Mouse (Mus musculus): Measurements from ENCODE around the gene Ephx1. TPM values are rescaled to one million over a fixed set of nuclear protein-coding genes. Genes with fewer than 3 reads are reported as not detected.
"Not testable (repeated sequence)": the region's sequence is repeated elsewhere in the genome, so short reads cannot be mapped to it uniquely, and the experiment has no call there.

Ephx1 gene
- polyA plus RNA-seq, 1 experiment from 2014 or later = 3.6 TPM

DNA sequence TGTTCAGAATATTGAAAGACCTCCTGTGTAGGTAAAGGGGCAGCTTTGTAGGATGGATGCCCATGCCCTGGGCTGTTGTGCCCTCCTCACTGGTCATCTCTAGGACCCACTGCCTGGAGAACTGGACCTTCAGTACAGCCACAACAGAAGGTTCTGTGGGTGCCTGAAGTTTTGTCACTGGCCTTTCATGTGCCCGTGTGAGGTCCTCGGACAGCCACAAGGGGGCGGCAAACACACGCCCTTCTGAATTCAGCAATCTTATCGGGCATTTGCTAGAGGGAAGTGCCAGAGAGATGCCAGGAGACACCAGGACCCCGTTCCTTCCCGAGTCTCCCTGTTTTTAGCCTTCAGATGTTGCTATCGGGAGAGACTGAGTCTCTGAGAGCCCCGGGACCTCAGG lies 32.9 kb downstream of the Ephx1 start:
- H3K4me3 ChIP-seq (replicated peaks) = no peak overlapping the region
- no peaks in the 10 kb centered on the region for H3K36me3 ChIP-seq
- WGBS = under 1% methylated on average over 9 of the region's 9 CpGs
- H3K4me2 ChIP-seq (replicated peaks) = no peak overlapping the region
- no peak overlapping the region for H3K9ac ChIP-seq
- H3K9me3 ChIP-seq = no peaks in the 10 kb centered on the region
- no peaks in the 10 kb centered on the region for H3K27me3 ChIP-seq (replicated peaks)
- no peaks in the 10 kb centered on the region for H3K4me1 ChIP-seq (replicated peaks)
- no peak; the same call in 1 of the 2 replicates for ATAC-seq
- H3K27ac ChIP-seq = no peak overlapping the region

DNA sequence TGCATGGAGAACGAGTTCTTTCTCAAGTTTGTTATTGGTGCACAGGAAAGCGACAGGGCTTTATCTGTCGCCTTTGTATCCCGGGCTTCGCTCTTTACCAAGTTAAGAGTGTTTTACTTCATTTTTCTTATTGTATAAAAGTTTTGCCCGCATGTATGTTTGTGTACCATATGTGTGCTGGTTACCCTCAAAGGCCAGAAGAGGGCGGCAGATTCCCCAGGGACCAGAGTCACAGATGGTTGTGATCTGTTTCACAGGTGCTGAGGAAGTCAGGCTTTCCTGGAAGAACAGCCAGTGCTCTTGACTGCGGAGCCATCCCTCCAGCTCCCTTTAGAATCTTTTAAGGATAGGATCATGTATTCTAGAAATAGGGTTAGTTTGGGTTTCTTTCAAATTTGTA lies 34.0 kb downstream of the Ephx1 start:
- no peak for ATAC-seq
- H3K9ac ChIP-seq = no peak overlapping the region
- no peak overlapping the region for H3K4me3 ChIP-seq (replicated peaks)
- H3K4me1 ChIP-seq (replicated peaks) = no peaks in the 10 kb centered on the region
- no peaks in the 10 kb centered on the region for H3K9me3 ChIP-seq
- no peaks in the 10 kb centered on the region for H3K27me3 ChIP-seq (replicated peaks)
- no peak overlapping the region for H3K27ac ChIP-seq
- no peaks in the 10 kb centered on the region for H3K36me3 ChIP-seq
- 91% methylated on average over 8 of the region's 8 CpGs for WGBS
- no peak overlapping the region for H3K4me2 ChIP-seq (replicated peaks)

DNA sequence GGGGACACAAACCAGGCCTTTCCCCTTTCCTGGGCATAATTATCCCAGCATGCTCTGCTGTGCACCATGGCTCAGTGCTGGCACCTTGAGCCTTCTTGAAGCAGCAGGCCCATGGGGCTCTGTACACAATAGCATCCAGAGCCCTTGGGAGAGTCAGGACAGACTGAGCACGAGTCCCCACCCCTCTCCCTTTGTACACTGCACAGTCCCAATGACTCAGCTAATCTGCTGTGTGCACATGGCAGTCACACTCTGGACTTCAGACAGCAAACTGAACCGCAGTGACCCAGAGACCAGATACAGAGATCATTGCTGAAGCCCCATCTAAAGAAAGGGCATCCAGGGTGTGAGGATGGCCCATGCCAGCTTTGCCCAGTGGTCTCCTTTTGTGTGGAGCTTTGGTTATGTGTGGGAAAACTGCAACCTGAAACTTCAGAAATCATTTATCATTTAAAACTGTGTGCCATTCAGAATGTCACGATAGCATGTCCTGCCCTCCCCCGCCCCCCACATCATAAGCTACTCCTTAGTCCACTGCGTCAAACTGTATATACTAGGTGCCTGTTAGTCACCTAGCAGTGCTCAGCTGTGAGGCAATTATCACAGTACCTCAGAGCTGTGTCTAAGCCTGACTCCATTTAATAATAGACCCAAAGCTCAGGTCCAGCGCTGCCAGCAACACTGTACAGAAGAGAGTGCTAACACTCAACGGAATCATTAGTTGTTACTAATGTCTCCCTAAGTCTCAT lies 39.2 kb downstream of the Ephx1 start:
- H3K27ac ChIP-seq; H3K4me1 ChIP-seq (replicated peaks); H3K4me3 ChIP-seq (replicated peaks); H3K9ac ChIP-seq; H3K9me3 ChIP-seq; H3K4me2 ChIP-seq (replicated peaks); H3K36me3 ChIP-seq; H3K27me3 ChIP-seq (replicated peaks): not testable (repeated sequence)
- peak; percentile 93 for ATAC-seq
- 68% methylated on average over 7 of the region's 7 CpGs for WGBS

DNA sequence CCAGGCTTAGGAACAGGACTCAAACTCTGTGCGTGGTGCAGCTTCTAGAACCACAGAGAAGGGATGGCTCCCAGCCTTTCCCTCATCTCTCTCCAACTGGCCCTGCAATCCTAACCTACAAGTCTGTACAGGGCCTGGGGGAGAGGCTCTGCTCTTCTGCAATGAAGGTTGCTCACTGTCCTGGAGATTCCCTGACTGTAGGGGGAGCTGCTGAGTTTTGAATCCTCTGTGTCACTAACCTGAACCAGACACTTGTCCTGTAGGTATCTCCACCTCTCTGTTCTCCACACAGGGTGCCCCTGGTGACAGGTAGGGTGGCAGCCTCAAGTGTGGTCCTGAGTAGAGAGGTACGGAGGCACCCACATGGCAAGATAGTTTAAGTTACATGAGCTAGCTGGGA lies 40.2 kb downstream of the Ephx1 start:
- Histone ChIP-seq H3K27me3 (replicated peaks) (no peaks in the 10 kb centered on the region), H3K36me3 (no peaks in the 10 kb centered on the region), H3K9me3 (no peaks in the 10 kb centered on the region), H3K4me2 (replicated peaks) (no peak overlapping the region), H3K27ac (no peak overlapping the region), H3K4me3 (replicated peaks) (no peak overlapping the region), H3K4me1 (replicated peaks) (no peaks in the 10 kb centered on the region), H3K9ac (no peak overlapping the region)
- ATAC-seq = no peak
- 77% methylated on average over 2 of the region's 2 CpGs for WGBS

DNA sequence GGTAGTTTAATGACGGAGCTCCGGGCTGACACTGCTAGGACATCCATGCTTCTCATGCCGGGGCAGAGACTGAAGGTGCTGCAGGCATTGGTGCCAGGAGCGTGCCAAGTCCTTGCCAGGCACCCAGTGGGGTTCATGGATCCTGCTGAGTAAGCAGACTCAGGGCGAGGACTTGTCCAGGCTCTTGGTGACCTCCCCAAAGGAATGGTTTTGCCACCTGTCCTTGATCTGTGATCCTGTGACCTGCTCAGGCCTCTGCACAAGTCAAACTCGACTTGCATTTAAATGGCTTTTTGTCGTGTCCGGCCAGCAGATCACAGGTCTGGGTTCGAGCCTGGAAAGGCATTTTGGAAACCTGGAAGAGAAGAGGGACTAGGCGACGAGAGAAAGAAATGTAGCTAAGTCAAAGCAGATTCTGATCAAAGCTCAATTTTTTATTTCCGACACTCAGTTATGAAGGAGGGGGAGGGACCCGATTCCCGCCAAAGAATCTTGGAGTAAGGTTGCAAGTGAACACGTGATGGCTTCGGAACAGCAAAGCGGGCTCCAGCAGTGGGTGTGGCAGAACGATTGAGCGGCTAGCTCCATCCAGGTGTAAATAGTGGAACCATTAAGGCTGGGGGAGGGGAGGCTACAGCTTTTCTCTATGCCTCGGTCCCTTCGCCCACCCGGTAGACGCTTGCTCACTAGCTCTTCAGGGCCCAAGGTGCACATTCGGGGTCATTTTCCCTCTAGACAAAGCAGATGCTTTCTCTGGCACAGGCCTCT lies 41.0 kb downstream of the Ephx1 start:
- Histone ChIP-seq H3K36me3 (0 out of 2 replicates have a peak, but pooled peaks cover 2% of the 10 kb centered on the region), H3K27ac (no peak overlapping the region), H3K4me1 (replicated peaks) (no peaks in the 10 kb centered on the region), H3K9me3 (no peaks in the 10 kb centered on the region), H3K4me3 (replicated peaks) (no peak overlapping the region), H3K4me2 (replicated peaks) (no peak overlapping the region), H3K9ac (no peak overlapping the region), H3K27me3 (replicated peaks) (no peaks in the 10 kb centered on the region)
- 81% methylated on average over 24 of the region's 24 CpGs for WGBS
- ATAC-seq = no peak

DNA sequence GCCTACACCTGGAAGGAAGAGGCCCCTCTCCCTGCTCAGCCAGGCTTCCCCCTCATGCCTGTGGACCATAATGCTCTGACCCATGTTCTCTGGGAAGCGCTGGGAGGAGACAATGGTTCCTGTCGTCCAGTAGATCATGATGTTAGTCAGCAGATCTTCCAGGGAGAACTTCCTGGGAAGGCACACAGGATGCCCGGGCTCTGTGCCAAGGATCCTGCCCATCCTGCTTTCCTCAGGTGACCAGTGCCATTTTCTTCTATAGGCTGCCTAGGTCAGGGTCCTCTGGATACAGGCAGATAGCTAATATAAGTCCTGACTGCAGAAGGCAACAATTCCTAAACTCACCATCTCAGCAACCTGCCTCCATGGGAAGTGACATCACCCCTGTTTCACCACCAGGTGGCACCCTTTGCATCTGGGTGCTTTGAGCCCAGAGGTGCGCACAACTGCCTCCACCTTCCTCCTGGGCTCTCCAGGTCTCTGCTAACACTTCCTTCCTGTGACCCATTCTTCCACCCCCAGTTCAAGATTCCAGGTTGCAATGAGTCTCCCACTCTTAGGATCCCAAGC lies 44.5 kb downstream of the Ephx1 start:
- H3K4me3 ChIP-seq (replicated peaks) = no peak overlapping the region
- H3K9ac ChIP-seq = no peak overlapping the region
- no peaks in the 10 kb centered on the region for H3K9me3 ChIP-seq
- H3K4me1 ChIP-seq (replicated peaks) = no peaks in the 10 kb centered on the region
- H3K27ac ChIP-seq = no peak overlapping the region
- no peak overlapping the region for H3K4me2 ChIP-seq (replicated peaks)
- ATAC-seq = no peak
- H3K36me3 ChIP-seq = 0 out of 2 replicates have a peak, but pooled peaks cover 4% of the 10 kb centered on the region
- WGBS = 62% methylated on average over 4 of the region's 4 CpGs
- no peaks in the 10 kb centered on the region for H3K27me3 ChIP-seq (replicated peaks)

DNA sequence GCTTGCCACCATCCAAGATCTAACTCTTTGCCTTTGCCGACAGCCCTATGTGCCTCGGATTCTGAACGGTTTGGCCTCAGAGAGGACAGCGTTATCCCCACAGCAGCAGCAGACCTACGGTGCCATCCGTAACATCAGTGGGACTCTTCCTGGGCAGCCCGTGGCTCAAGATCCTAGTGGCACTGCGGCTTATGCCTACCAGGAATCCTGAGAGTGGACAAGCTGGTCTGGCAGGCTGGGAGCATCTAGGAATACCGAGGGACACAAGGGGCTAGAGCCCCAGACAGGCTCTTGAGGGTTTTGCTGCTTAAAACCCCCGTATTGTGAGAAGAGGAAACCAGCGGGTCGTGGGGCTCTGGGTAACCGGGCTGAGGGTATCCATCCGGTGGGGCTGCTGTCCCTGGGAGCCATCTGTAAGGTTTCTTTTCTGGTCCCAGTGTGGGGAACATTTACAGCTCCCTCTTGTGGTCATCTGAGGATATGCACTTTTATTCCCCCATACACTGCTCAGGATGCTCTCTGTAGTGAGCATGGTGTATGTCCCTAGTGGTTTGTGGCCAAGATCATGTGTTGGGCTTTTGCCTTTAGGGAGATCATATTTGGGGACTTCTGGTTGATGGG lies 46.5 kb downstream of the Ephx1 start:
- WGBS = 58% methylated on average over 14 of the region's 14 CpGs
- H3K9me3 ChIP-seq = no peaks in the 10 kb centered on the region
- H3K4me2 ChIP-seq (replicated peaks) = no peak overlapping the region

DNA sequence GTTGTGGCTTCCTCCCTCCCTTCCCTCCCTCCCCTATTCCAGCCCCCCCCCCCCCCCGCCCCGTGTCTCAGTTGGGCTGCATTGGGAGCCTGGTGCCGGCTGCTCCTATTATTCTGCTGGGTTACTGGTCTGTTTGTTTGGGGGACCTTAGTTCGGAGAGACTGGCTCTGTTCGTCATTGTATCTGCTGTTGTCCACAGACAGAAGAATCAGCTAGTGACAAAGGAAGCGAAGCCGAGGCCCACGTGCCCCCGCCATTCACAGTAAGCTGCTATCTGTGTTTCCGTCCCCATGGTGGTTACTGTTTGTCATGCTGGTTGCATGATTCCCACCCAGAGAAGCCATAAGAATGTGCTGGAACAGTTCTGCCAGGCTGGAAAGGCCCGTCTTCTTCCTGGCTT lies 47.8 kb downstream of the Ephx1 start:
- 82% methylated on average over 10 of the region's 11 CpGs for WGBS
- Histone ChIP-seq H3K27me3 (replicated peaks) (no peaks in the 10 kb centered on the region), H3K36me3 (peaks cover 12% of the 10 kb centered on the region; the same call in 1 of the 2 replicates), H3K9me3 (no peaks in the 10 kb centered on the region), H3K4me3 (replicated peaks) (no peak overlapping the region), H3K9ac (no peak overlapping the region), H3K4me1 (replicated peaks) (no peaks in the 10 kb centered on the region), H3K27ac (no peak overlapping the region), H3K4me2 (replicated peaks) (no peak overlapping the region)
- ATAC-seq = no peak

More for the DNA sequence above, 46.5 kb downstream of the Ephx1 start:
- Histone ChIP-seq H3K4me1 (replicated peaks) (no peaks in the 10 kb centered on the region), H3K36me3 (0 out of 2 replicates have a peak, but pooled peaks cover 4% of the 10 kb centered on the region), H3K4me3 (replicated peaks) (no peak overlapping the region), H3K9ac (no peak overlapping the region), H3K27ac (no peak overlapping the region), H3K27me3 (replicated peaks) (no peaks in the 10 kb centered on the region)
- peak; percentile 81 for ATAC-seq

DNA sequence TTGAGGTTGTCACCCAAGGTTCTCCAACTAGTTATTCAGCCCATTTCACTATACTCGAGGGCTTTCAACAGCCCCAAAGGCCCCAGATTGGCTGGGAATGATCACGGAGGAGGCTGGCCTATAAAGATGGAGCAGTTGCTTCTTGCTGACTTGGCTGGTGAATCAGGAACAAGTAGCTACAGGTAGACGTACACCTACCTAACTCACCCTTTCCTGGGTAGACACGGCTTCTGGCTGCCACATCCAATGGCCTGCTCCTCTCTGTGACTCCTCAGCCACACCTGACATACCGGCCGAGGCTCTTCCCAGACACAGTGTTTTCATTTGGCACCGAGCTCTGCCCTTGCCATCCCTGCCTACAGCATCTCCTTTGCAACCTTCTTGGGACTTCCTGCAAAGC lies 53.4 kb downstream of the Ephx1 start:
- H3K9ac ChIP-seq = no peak overlapping the region
- ATAC-seq = no peak
- no peak overlapping the region for H3K4me3 ChIP-seq (replicated peaks)
- 73% methylated on average over 7 of the region's 7 CpGs for WGBS
- H3K27ac ChIP-seq = no peak overlapping the region
- H3K9me3 ChIP-seq = no peaks in the 10 kb centered on the region
- H3K36me3 ChIP-seq = peaks cover 25% of the 10 kb centered on the region
- H3K4me2 ChIP-seq (replicated peaks) = no peak overlapping the region
- H3K4me1 ChIP-seq (replicated peaks) = no peaks in the 10 kb centered on the region
- H3K27me3 ChIP-seq (replicated peaks) = no peaks in the 10 kb centered on the region

DNA sequence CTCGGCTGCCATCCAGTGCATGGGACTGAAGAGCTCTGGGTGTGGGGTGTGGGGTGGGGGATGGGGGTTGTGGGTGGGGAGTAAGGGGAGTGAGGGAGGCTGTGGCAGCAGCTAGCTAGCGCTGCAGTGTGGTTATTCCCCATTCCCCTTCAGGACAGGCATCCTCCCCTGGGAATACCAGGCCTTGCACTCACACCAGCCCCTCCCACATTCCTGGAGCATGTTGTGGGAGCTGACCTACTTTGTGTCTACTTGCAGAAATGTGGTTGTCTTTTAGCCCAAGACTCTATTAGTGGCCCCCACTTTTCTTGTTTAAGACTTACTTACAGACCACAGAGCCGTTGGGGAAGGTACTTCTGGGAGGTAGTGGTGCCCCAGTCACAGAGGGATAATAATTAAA lies 54.2 kb downstream of the Ephx1 start:
- Histone ChIP-seq H3K4me1 (replicated peaks) (no peaks in the 10 kb centered on the region), H3K4me3 (replicated peaks) (no peak overlapping the region), H3K27me3 (replicated peaks) (no peaks in the 10 kb centered on the region), H3K4me2 (replicated peaks) (no peak overlapping the region), H3K9me3 (no peaks in the 10 kb centered on the region), H3K9ac (no peak overlapping the region), H3K27ac (no peak overlapping the region), H3K36me3 (peaks cover 29% of the 10 kb centered on the region)
- ATAC-seq = no peak
- WGBS = 47% methylated on average over 3 of the region's 3 CpGs

DNA sequence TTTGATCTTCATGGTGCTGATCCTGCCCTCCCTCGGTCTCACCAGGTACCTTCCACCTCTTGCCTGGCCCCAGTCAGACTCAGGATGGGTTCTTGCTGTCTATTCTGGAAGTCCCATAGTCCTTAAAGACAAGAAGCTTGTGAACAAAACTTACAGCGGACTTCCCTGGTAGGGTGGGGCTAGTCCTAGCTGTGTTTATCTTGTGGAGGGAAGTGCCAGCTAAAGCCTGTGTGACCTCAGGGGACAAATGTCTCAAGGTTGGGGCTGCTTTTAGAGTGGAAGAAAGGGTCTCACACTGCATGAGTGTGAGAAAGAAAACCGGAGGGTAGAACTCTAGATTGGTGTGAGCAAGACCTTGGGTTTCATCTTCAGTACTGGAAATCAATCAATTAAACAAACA lies 54.9 kb downstream of the Ephx1 start:
- no peak overlapping the region for H3K27ac ChIP-seq
- 77% methylated on average over 3 of the region's 3 CpGs for whole genome bisulfite sequencing
- no peak for ATAC-seq

DNA sequence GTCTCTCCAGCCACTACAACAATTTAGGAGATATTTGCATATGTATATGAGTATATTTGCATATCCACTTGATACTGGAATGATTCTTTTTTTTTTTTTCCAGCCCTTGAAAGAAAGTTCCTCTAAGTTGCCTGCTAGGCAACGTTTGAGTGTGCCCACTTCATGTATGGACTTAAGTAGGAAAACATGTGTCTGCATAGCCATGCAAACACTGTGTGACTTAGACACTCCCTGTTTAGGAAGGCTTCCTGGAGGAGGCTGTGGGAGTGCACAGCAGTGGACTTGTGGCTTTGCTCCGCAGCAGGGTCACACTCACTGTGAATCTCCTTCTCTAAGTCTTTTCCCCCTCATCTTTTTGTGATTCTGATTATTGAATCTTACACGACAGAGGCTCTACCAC lies 61.9 kb downstream of the Ephx1 start:
- 67% methylated on average over 3 of the region's 3 CpGs for WGBS
- H3K4me3 ChIP-seq (replicated peaks) = no peak overlapping the region
- no peaks in the 10 kb centered on the region for H3K27me3 ChIP-seq (replicated peaks)
- no peak overlapping the region for H3K27ac ChIP-seq
- no peaks in the 10 kb centered on the region for H3K9me3 ChIP-seq
- no peak overlapping the region for H3K4me2 ChIP-seq (replicated peaks)
- ATAC-seq = no peak
- peaks cover 18% of the 10 kb centered on the region; the same call in 1 of the 2 replicates for H3K36me3 ChIP-seq
- no peak overlapping the region for H3K9ac ChIP-seq
- H3K4me1 ChIP-seq (replicated peaks) = no peaks in the 10 kb centered on the region

More for the DNA sequence above, 54.9 kb downstream of the Ephx1 start:
- Histone ChIP-seq H3K36me3 (peaks cover 31% of the 10 kb centered on the region), H3K4me1 (replicated peaks) (no peaks in the 10 kb centered on the region), H3K9ac (no peak overlapping the region), H3K27me3 (replicated peaks) (no peaks in the 10 kb centered on the region), H3K4me3 (replicated peaks) (no peak overlapping the region), H3K9me3 (no peaks in the 10 kb centered on the region), H3K4me2 (replicated peaks) (no peak overlapping the region)
